Mouse (Mus musculus) T-cell, adult 2 months (primary cell): ENCODE data around the gene Hp1bp3.

Experiments
- DNase-seq: peaks from one replicate; pipeline ENCODE4 v3.0.0; 2022; ENCODE audit warnings: low spot score

The Hp1bp3 gene

DNA sequence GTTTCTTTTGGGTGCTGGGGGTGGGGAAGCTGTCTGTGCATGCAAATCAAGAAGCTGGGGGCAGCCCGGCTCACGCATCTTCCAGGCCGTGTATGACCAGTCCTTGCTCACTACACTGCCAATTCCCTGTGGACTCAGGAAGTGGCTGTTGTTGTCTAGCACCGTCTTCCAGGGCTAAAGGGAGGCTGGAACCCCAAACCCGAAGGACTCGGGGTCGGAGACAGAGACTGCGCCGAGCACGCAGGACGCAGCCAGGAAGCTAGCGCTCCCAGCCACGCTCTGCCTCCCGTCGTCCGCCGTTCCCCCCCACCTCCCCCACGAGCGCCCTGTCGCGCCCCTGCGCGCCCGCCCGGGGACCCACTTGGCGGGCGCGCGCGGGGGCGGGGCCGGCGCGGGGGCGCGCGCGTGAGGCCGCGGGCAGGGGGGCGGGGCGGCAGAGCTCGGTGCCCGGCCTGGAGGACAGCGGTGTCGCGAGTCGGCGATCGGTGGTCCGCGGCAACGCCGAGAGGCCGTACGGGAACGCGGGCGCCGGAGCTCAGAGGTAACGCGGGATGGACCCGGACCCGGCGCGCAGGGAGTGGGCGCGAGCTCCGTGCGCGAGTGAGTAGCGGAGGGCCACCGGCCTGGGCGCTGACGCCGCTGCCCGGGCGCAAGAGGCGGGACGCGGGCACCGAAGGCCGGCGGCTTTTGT is at the start of gene Hp1bp3:
Gene Hp1bp3 (plus strand): TSS at position 97 of the 691 bp plus-strand sequence.
- DNase-seq: peak; percentile 70

GRCm38 (mm10) chr4:138166519-138166918 is 49.6 kb upstream of the Hp1bp3 start:
- no peak for DNase-seq

DNA sequence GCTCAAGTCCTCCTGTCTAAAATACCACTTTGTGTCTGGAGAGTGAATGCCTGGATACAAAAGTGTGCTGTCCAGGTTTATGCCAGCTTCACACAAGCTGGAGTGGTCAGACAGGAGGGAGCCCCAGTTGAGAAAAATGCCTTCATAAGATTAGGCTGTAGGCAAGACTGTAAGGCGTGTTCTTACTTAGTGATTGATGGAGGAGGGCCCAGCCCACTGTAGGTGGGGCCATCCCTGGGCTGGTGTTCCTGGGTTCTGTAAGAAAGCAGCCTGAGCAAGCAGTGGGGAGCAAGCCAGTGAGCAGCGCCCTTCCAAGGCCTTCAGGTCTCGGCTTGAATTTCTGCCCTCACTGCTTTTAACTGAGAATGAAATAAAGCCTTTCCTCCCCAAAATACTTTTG is 47.9 kb upstream of the Hp1bp3 start:
- no peak for DNase-seq

GRCm38 (mm10) chr4:138169420-138169819 is 46.7 kb upstream of the Hp1bp3 start:
- DNase-seq: no peak

DNA sequence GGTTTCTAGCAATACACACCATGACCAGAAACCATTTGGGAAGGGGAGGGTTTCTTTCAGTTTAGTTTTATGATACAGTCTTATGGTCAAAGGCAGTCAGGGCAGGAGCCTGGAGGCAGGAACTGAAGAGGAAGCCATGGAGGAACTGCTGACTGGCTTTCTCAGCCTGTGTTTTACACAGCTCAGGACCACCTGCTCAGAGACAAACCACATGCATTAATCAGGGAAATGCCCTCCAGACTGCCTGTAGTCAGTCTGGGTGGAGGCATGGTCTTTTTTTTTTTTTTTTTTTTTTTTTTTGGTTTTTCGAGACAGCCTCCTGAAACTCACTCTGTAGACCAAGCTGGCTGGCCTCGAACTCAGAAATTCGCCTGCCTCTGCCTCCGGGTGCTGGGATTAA is 43.4 kb upstream of the Hp1bp3 start:
- no peak for DNase-seq

DNA sequence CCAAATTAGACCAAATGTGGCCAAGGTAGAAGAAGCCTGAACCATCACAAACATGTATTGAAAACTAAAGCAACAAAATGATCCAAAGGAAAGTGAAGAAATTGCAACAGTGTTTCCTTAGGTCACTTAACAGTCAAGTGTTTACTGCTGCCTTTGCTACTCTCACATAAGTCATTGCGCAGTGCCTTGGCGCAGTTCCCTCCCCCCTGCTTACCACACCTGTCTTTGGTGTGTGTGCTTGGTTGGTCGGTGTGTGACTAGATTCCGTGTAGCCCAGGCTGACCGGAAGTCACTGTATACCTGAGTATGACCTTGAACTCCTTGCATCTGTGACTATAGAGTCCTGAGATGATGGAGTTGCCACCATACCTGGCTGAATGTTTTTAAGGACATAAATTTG is 36.7 kb upstream of the Hp1bp3 start:
- DNase-seq: no peak

GRCm38 (mm10) chr4:138180719-138181118 is 35.4 kb upstream of the Hp1bp3 start:
- no peak for DNase-seq

DNA sequence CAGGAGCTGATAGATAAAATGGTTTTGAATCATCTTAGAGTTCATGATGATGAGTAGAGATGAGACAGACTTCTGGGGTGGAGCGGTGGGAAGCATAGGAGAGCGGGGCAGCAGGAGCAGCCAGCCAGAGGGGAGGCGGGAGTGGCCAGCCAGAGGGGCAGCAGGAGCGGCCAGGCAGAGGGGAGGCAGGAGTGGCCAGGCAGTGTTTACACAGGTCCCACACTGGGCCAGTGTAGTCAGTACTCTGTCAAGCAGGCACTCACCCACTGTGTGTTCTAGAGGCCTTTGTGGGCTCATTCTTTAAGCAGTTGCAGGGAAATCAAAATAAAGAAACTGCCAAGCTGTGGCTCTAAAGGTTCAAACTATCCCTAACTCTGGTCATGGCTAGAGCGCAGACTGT is 32.0 kb upstream of the Hp1bp3 start:
- no peak for DNase-seq

DNA sequence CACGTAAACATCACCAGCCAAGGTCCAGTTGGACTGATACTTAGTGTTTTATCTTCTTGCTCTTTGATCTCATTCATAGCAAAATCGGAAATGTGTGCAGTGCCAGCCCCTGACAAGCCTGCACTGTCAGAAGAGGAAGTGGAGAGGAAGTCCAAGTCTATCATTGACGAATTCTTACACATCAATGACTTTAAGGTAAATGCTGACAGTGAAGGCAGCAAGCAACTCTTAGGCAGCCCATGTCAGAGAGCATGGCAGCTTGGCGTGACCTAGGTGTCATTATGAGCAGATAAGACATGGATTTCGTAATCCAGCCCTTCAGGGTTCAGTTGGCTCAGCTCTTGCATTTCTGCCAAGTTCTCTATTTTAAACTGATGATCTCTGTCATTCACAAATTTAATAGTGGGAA is 31.5 kb upstream of the Hp1bp3 start:
- no peak for DNase-seq

DNA sequence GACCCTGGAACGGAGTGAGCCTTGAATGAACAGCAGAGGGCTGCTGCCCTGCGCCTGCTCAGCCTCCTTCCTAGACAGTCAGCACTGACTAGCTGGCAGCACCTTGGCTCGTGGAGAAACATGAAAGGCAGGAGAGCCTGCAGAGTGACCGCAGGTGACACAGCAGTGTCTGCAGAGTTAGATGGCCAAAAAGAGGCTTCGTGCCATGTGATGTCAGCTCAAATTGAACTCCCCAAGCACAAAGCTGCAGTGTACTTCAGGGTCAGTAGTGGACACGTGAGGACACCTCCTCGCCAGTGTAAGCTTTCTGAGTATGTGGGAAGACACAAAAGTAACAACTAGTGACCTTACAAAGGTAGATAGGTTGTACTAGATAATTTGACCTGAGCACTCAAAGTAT is 30.1 kb upstream of the Hp1bp3 start:
- DNase-seq: no peak

- DNase-seq: no peak
These were observed 28.1 kb upstream of the Hp1bp3 start for GRCm38 (mm10) chr4:138187995-138188394.

DNA sequence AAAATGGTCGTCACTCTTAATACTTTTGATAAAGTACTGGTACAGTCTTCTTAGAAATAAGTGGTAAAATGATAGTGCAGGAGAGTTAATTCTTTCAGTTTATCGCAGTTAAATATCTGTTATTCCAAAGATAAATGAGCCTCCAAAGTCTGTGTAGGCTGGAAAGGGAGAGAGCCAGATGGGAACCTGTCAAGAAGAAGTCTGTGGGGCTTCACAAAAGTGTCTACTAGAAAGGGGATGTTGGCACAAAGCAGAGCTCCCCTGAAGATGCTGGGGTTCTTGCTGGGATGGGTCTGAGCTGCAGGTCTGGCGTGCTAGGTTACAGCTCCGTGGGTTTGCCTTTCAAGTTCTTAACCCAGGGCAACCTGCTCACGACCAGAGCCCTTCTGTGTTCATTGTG is 23.5 kb upstream of the Hp1bp3 start:
- DNase-seq: no peak

DNA sequence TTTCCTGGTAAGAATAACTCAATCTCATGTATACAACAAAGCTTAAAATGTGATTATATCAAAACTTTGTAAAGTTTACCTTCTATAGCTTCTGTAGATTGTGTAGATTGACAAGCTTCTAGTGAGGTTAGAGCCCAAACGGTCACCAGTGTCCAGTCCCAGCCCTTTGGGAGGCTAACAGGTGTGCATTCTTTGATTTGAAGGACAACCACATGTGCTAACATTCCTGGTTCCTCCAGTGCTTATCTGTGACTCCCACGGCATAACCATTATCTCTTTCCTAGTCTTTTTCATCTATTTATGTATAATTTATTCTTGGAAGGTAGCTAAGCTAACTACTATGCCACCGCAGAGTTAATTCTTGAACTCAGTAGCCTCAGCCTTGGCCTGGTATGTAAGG is 15.3 kb upstream of the Hp1bp3 start:
- DNase-seq: no peak

- no peak for DNase-seq
These were observed 14.4 kb upstream of the Hp1bp3 start for GRCm38 (mm10) chr4:138201696-138202095.

DNA sequence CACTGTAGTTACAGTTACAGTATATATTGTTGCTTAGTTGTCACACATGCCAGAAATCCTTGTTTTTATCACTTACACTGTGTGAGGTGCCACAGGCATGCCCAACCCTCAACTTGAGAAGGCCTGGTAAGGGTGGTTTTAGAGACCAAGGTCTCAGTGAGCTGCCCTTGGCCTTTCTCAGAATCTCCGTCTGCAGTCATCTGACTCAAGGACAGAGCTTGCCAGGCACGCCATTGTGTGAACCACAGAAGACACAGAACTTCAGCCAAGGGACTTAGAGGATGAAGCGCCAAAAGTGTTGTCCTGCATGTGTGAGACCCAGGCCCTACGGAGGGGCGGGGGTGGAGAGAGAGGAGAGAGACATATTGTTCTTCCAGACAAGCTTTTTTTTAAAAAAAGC is 6.0 kb upstream of the Hp1bp3 start:
- no peak for DNase-seq

- no peak for DNase-seq
These were observed 2.2 kb upstream of the Hp1bp3 start for GRCm38 (mm10) chr4:138213861-138214260.

DNA sequence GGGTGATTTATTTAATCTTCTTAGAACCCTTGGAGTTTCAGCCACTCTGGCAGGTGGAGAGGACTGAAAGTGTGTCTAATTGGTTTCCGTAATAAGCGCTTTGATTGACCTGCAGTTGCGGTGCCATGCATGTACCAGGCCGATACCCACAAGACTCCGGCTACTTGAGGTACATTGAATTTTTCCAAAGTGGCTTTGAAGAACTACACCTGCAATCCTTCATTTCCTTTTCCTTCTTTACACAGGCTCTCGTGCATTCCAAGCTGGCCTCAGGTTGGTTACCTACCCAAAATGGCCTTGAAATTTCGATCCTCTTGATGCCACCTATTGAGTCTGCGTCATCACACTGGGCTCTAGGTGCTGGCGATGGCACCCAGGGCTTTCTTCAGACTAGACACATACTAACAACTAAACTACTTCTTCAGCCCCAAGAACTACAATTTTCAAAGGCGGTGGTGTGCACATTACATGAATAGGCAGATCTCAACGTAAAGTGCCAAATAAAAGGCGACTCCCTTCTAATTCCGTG is 361 bp upstream of the Hp1bp3 start:
- DNase-seq: no peak

- peak; percentile 98 for DNase-seq
These were observed 846 bp downstream of the Hp1bp3 start for GRCm38 (mm10) chr4:138216891-138217392.

DNA sequence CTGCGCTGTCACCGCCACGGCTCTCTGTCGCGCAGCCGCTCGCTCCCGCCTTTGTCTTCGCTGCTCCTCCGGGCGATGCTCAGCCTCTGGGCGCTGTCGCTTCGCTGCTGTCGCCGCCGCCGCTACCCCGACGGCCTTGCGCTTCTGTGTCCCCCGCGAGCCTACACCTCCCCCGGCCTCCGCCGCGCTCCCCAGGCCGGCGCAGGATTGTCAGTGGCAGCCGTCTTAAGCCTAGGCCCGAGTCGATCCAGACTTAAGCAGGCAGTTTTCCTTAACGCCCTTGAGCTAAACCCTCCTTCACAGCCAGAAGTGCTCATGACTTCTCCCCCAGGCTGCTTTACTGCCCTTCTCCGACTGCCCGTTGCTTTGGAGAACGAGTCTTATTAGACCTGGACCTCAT is 1.3 kb downstream of the Hp1bp3 start:
- DNase-seq: no peak

GRCm38 (mm10) chr4:138217951-138218685 is 2.0 kb downstream of the Hp1bp3 start:
- no peak for DNase-seq

- DNase-seq: no peak
These were observed 3.2 kb downstream of the Hp1bp3 start for GRCm38 (mm10) chr4:138219331-138219730.

DNA sequence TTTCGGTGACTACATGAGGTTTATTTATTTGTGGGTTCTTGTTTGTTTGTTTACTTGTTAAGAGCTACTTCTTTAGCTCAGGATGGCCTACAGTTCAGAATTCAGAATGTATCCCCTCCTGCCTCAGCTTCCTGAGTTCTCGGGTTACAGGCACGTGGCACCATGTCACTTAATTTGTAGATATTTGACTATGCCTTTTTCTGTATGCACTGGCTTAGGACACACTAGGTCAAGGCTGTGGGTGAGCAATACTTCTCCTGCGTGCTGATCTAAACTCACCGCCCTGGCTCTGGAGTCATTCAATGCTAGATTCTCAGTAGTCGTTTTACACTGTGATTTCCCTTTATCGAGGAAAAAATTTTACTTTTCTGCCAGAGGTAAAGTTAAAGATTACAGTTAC is 4.7 kb downstream of the Hp1bp3 start:
- DNase-seq: no peak

DNA sequence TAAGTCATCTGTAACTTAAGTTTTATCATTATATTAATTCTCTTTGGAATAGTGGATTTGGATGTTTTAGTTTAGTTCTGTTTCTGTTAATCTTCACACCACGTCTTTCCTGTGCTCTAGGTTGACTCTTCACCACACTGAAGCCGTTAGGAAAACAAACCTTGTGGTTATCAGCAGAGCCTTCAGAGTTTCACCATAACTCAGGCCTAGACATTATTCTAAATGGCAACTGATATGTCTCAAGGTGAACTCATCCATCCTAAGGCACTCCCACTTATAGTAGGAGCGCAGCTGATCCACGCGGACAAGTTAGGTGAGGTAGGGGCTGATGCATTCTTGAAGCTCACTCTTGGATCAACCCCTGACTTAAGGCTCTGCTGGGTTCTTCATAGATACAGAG is 5.3 kb downstream of the Hp1bp3 start:
- DNase-seq: no peak
